Mouse (Mus musculus) monocyte, adult 5-6 weeks (primary cell): ENCODE results near the gene Fbxw8. TPM values are rescaled to one million over a fixed set of nuclear protein-coding genes. Genes with fewer than 3 reads are reported as not detected.

Experiments
- ATAC-seq: fragments of 153-309, 156-312 bp; replicated peaks from 2 replicates; pipeline ENCODE4 v1.8.0; 2017; ENCODE audit warnings: mild to moderate bottlenecking; ENCODE audit not compliant: low TSS enrichment, insufficient number of reproducible peaks, severe bottlenecking, poor library complexity, low FRiP score
- total RNA-seq: library from RNA; stranded (forward); fragments of 200-1000, 200-491, 200-594 nt; gene quantifications from 3 replicates; pipeline ENCODE4 v1.2.3, GENCODE M21; 2017

The Fbxw8 gene
- total RNA-seq, 1 experiment from 2014 or later, result 10.3 TPM

- ATAC-seq, result no peak
These were observed 121.9 kb downstream of the Fbxw8 start for GRCm38 (mm10) chr5:118033328-118033727.

- ATAC-seq, result no peak
These were observed 123.8 kb downstream of the Fbxw8 start for GRCm38 (mm10) chr5:118031508-118031907.

- no peak for ATAC-seq
These were observed 124.2 kb downstream of the Fbxw8 start for GRCm38 (mm10) chr5:118031059-118031458.

DNA sequence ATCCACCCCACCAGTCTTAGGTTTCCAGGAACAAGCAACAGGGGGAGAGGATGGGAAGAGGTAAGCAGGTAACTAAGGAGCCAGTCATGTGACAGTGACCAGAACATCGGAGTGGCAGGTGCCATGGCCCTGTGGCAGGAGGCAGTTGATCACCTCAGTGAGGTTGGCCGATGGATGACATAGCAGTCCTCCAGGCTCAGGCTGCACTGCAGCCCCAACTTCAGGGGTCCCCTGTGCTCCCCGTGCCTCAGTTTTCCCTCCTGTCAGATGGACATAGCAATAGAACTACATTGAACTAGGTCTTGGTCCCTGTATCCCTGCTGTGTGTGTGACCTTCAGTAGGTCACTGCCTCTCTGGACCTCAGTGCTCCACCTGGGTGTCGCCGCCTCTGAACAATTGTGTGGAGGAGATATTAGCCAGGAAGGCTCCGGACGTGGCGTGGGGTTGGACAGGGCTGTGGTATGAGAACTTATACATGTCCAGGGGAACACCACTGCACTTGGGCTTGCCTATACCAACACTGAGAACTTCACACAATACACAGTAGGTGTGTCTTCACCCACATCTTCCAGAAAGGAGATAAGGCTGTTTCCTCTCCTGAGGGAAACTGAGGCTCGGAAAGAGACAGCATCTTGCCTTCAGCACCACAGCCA lies 125.1 kb downstream of the Fbxw8 start:
- no peak for ATAC-seq

GRCm38 (mm10) chr5:118029420-118029819 lies 125.8 kb downstream of the Fbxw8 start:
- no peak for ATAC-seq

GRCm38 (mm10) chr5:118029035-118029408 lies 126.2 kb downstream of the Fbxw8 start:
- 0 out of 2 replicates have a peak, but pooled peaks have one; percentile 6 for ATAC-seq

GRCm38 (mm10) chr5:118028191-118029034 lies 126.9 kb downstream of the Fbxw8 start:
- ATAC-seq, result no peak

- no peak for ATAC-seq
These were observed 127.5 kb downstream of the Fbxw8 start, which contains the start of gene Tesc for GRCm38 (mm10) chr5:118027698-118028190. Gene Tesc (plus strand): TSS chr5:118027743.

DNA sequence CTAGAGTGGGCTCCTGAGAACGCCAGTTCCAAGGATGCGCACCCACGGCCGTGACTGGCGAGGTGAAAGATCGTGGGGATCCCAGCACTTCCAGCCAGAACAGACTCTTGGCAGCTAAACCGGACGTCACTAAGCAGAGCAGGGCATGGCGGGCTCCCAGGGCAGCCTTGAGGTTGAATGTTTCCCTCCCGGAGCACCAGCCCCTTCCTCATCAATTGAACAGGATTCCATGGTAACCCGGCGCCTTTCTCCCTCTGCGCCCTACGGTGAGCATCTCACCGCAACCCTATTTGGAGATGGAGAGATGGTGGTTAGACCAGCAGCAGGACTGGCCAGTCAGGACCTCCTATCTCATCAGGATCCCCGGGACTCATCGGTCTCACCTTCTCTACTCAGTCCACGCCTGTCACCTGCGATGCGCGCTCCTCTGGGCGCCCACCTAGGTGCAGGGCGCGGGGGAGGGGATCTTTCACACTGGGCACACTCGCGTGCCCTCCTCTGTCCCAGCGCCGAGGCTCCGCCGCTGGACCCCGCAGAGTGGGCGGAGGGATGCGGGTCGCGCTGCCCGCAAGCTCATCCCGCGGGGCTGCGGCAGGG lies 128.1 kb downstream of the Fbxw8 start:
- no peak for ATAC-seq

- no peak for ATAC-seq
These were observed 128.9 kb downstream of the Fbxw8 start for GRCm38 (mm10) chr5:118026343-118026742.

DNA sequence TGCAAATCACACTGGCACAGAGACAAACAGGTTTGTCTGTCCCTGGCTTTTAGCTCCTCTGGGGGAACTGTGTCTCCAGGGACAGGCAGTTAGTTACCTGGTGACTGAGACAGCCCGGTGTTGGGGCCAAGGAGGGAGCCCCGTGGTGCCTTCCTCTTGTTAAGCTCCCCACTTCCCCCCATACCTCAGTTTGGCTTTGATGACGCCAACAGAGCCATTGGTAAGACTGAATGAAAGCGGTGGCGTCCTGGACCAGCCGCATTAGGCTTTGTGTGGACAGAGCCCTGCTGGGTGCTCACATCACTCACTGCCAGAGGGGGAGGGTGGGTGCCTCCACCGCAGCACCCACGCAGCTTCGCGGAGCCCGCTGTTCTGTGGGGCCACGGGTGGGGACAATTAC lies 129.4 kb downstream of the Fbxw8 start:
- no peak for ATAC-seq

DNA sequence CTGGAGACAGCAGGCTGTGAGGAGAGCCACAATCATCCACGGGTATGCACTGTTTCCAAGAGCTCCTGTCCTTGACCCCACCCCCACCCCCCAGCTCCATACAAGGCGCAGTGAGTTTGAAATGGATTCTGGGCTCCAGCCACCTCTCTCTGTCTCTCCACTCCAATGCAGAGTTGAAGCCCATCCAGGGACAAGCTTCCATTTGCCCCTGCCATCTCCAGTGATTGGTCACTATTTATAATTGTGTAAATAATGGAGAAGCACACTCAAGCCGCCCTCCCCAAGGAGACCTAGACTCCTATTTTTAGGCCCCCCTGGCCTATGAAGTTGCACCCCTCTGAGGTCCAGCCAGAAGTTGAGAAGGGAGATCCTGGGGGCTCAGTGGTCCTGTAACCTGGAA lies 132.2 kb downstream of the Fbxw8 start:
- no peak for ATAC-seq

GRCm38 (mm10) chr5:118019905-118020304 lies 135.4 kb downstream of the Fbxw8 start:
- no peak for ATAC-seq

DNA sequence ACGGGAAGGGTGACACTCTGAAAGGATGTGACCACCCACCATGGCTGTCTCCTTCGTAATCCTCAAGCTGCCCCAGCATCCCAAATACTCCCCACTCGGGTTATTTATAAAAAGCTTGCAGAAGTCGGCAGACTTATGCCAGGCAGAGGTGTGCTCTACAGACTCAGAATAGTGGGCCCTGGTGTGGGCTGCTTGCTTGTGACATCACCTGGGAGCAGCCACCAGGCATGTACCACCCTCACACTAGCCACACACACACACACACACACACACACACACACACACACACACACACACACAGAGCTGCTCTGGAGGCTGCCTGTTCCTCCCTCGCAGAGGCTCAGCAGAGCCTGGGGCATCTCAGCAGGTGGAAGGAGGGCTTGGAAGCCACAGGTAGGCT lies 137.7 kb downstream of the Fbxw8 start:
- no peak for ATAC-seq

GRCm38 (mm10) chr5:118015669-118016068 lies 139.6 kb downstream of the Fbxw8 start:
- no peak for ATAC-seq

DNA sequence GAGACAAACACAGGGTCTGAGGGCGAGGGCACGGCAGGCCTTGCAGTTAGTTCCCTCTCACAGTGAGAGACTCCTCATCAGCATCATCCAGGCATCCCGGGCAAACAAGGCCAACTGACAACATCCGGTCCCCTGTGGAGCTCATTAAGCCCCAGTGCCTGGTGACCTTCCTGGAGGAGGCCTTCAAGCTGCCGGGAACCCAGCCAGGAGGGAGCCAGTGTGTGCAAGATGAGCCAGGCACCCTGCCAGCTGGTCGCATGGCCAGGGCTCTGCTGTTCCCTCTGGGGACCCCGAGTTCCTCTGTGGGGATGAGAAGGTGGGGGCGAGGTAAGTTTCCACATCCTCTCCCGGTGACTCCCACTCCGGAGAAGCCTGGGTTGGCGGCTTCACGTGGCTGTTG lies 140.2 kb downstream of the Fbxw8 start:
- no peak for ATAC-seq
